Mouse (Mus musculus) megakaryocyte, embryonic 14.5 days (primary cell): Measurements from ENCODE around the gene Hpse2.

ENCODE experiments used
- FLI1 ChIP-seq: IDR thresholded peaks from 2 replicates; pipeline ENCODE4 v1.6.1; 2012; ENCODE audit warnings: low read length, inconsistent platforms, mixed read lengths
- GATA1 ChIP-seq: IDR thresholded peaks from 3 replicates; pipeline ENCODE4 v1.6.1; 2012; ENCODE audit warnings: mixed read lengths, low read length, inconsistent platforms, borderline replicate concordance

DNA sequence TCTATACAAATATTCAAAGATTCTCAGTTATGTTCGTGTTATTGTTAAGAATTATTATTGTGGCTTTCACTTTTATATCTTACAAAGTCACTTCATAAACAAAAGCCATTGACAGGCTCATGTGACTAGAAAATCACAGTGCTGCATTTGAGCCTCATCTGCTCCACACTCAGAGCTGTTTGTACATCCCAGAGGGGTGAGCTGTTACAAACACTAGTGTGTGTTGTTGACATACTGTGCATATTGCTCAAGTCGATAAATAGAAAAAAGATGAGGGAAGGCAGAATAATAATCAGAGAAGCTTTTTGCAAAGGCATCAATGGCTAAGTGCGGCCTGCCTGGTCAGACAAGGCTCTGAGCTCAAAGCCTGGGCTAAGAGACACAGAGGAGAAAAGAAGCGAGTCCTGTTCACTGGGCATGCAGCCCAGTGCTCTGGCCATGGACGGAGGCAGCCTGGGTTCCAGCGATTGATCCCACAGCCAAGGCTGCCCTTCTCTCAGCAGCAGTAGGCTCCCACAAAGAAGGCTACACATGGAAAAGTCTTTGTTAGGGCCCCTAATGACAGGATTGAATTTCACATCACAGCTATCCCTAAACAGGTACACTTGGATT lies 485.6 kb downstream of the Hpse2 start:
- TF ChIP-seq GATA1, result no peak
- no peak for TF ChIP-seq FLI1
